ENCODE assay signal across 30 mouse cellular contexts in genomic region chr3:58683346-58683745, GRCm38 (mm10). TPM values are rescaled to one million over a fixed set of nuclear protein-coding genes. Genes with fewer than 3 reads are reported as not detected.
DNase-seq lines count a peak whose midpoint lies in the region; ATAC-seq and TF ChIP-seq lines count a peak whose summit lies in the region.
"Had no signal": no experiment of that assay in that cellular context is flagged by ENCODE, and none has a peak within 500 bp of the region (broad histone marks: within the 10 kb centered on the region; RNA-seq: fewer than 3 reads in every experiment).

No protein-coding gene starts in this region.

- no peak for TF ChIP-seq CTCF in liver, adult 2 months (IDR thresholded peaks at IDR 0.05; ENCODE audit: low read depth, low read length)
- no peak for TF ChIP-seq CTCF in CH12.LX (conservative IDR thresholded peaks at IDR 0.05 in 1 of 2, IDR thresholded peaks at IDR 0.05 in 1 of 2; ENCODE audit: low read depth in 2 of 2, low read length in 2 of 2)
- no peak for TF ChIP-seq CTCF in midbrain, postnatal 0 days (IDR thresholded peaks at IDR 0.05)

- ATAC-seq in midbrain, postnatal 0 days (ENCODE audit: low FRiP score): no peak
- ATAC-seq: forebrain, embryonic 15.5 days; hindbrain, embryonic 16.5 days; Patski had no signal

- no peak overlapping the region for H3K4me3 ChIP-seq in liver, adult 2 months (ENCODE audit: insufficient read depth, low read depth, low read length)
- peak overlapping the region in 2 of 3 experiments; percentile 35 to 46 for H3K4me3 ChIP-seq in CH12.LX (replicated peaks in 1 of 3; ENCODE audit: low read depth in 2 of 3, low read length in 2 of 3, poor library complexity in 1 of 3)
- no peak overlapping the region for H3K4me3 ChIP-seq in midbrain, postnatal 0 days (ENCODE audit: low read depth, low read length)
- H3K4me3 ChIP-seq: embryonic facial prominence, embryonic 10.5 days; embryonic facial prominence, embryonic 13.5 days; erythroblast, embryonic 14.5 days; forebrain, embryonic 12.5 days; forebrain, embryonic 15.5 days; heart, embryonic 12.5 days; heart, embryonic 15.5 days; hindbrain, embryonic 10.5 days; hindbrain, embryonic 13.5 days had no signal

- in situ Hi-C loops in CH12.LX (cut with MboI; ENCODE audit: low pct_ligation_motif_present, low pct_unique_long_range_greater_than_20kb, low sequenced_read_pairs): loop anchor here (25.0 kb wide), 1 partner anchor 271 kb away; the partner anchor contains the start of gene Tsc22d2

- peak; percentile 78 to 90 for DNase-seq in adrenal gland, adult (ENCODE audit: inconsistent age in 2 of 2, low spot score in 1 of 2)
- no peak for DNase-seq in adrenal gland, postnatal 4 days (ENCODE audit: low spot score in 2 of 2)
- no peak for DNase-seq in liver, adult 2 months (ENCODE audit: extremely low read depth, low read depth, low spot score)
- DNase-seq in liver: no peak
- DNase-seq in CH12.LX (ENCODE audit: extremely low read depth): no peak
- DNase-seq in adrenal gland, postnatal 14 days: peak; percentile 62
- no peak for DNase-seq in midbrain, postnatal 0 days (ENCODE audit: low spot score)
- DNase-seq in thymus, postnatal 25 days: no peak
- DNase-seq: cerebellum, adult 11-12 months; cerebellum, adult 8-10 months; cerebellum, postnatal 10 days; cerebellum, postnatal 36 days; embryo, embryonic 11 days; gastrocnemius, postnatal 25 days; heart, adult 18-20 months; heart, postnatal 10 days; heart, postnatal 36 days had no signal

- peaks cover 46% of the 10 kb centered on the region for H3K79me2 ChIP-seq in liver, adult 2 months (ENCODE audit: control insufficient read depth, insufficient read depth, low read length)
- peaks cover 93% of the 10 kb centered on the region for H3K79me2 ChIP-seq in CH12.LX (replicated peaks; ENCODE audit: control insufficient read depth, extremely low read depth, insufficient read depth, poor library complexity, severe bottlenecking)

- H3K4me2 ChIP-seq in CH12.LX (ENCODE audit: insufficient read depth, low read depth, poor library complexity, severe bottlenecking): peak overlapping the region; percentile 52
- no peak overlapping the region for H3K4me2 ChIP-seq in midbrain, postnatal 0 days (ENCODE audit: low read depth, low read length, poor library complexity, severe bottlenecking)
- H3K4me2 ChIP-seq: embryonic facial prominence, embryonic 13.5 days; forebrain, embryonic 12.5 days; forebrain, embryonic 15.5 days; heart, embryonic 12.5 days; heart, embryonic 15.5 days; hindbrain, embryonic 13.5 days had no signal

- no peak for TF ChIP-seq RAD21 in CH12.LX (IDR thresholded peaks at IDR 0.05; ENCODE audit: low read depth, low read length)

- TF ChIP-seq POLR2A in liver, adult 2 months (IDR thresholded peaks at IDR 0.05; ENCODE audit: extremely low read depth, insufficient read depth, low read length): no peak
- peak; percentile 28; the same call in 1 of the 2 replicates for TF ChIP-seq POLR2A in CH12.LX (IDR thresholded peaks at IDR 0.05; ENCODE audit: low read depth, low read length)

- dilution Hi-C loops in CH12.LX (cut with MboI; ENCODE audit: extremely low pct_ligation_motif_present, extremely low pct_unique_long_range_greater_than_20kb, low sequenced_read_pairs): no loop called here

- no peaks in the 10 kb centered on the region for H3K27me3 ChIP-seq in liver, adult 2 months (ENCODE audit: control insufficient read depth, insufficient read depth, low read length)
- H3K27me3 ChIP-seq in CH12.LX (replicated peaks): no peaks in the 10 kb centered on the region
- H3K27me3 ChIP-seq in midbrain, postnatal 0 days (ENCODE audit: insufficient read depth, low read length): no peaks in the 10 kb centered on the region
- H3K27me3 ChIP-seq: embryonic facial prominence, embryonic 13.5 days; forebrain, embryonic 12.5 days; forebrain, embryonic 15.5 days; heart, embryonic 12.5 days; heart, embryonic 15.5 days; hindbrain, embryonic 13.5 days; Patski had no signal

- 39% methylated on average over 7 of the region's 7 CpGs for WGBS in liver, adult 2 months
- 89% methylated on average over 7 of the region's 7 CpGs for WGBS in midbrain, postnatal 0 days

- H3K4me1 ChIP-seq in liver, adult 2 months (ENCODE audit: control insufficient read depth, insufficient read depth, low read length): peaks cover 54% of the 10 kb centered on the region
- peaks cover 20 to 80% of the 10 kb centered on the region in 2 experiments for H3K4me1 ChIP-seq in CH12.LX (ENCODE audit: control insufficient read depth in 1 of 2, insufficient read depth in 2 of 2)
- no peaks in the 10 kb centered on the region for H3K4me1 ChIP-seq in midbrain, postnatal 0 days (ENCODE audit: insufficient read depth, low read length)

- no peak overlapping the region for H3K9ac ChIP-seq in liver, adult 2 months (ENCODE audit: low read depth, low read length)
- H3K9ac ChIP-seq in CH12.LX (ENCODE audit: insufficient read depth, low read depth): peak overlapping the region; percentile 12; the same call in 1 of the 2 replicates
- H3K9ac ChIP-seq in midbrain, postnatal 0 days (replicated peaks; ENCODE audit: low read length, poor library complexity, severe bottlenecking): no peak overlapping the region
- H3K9ac ChIP-seq: embryonic facial prominence, embryonic 13.5 days; forebrain, embryonic 12.5 days; forebrain, embryonic 15.5 days; heart, embryonic 12.5 days; heart, embryonic 15.5 days; hindbrain, embryonic 13.5 days had no signal

- TF ChIP-seq EP300 in CH12.LX (IDR thresholded peaks at IDR 0.05; ENCODE audit: low read length): no peak

- H3K27ac ChIP-seq in liver, adult 2 months (replicated peaks; ENCODE audit: insufficient read depth, low read depth, low read length): peak overlapping the region; percentile 17
- peak overlapping the region; percentile 35; the same call in 1 of the 2 replicates for H3K27ac ChIP-seq in CH12.LX (ENCODE audit: insufficient read depth, low read depth)
- H3K27ac ChIP-seq in midbrain, postnatal 0 days (ENCODE audit: low read depth, low read length): no peak overlapping the region
- H3K27ac ChIP-seq: embryonic facial prominence, embryonic 10.5 days; embryonic facial prominence, embryonic 13.5 days; forebrain, embryonic 12.5 days; forebrain, embryonic 15.5 days; heart, embryonic 15.5 days; hindbrain, embryonic 10.5 days; hindbrain, embryonic 13.5 days had no signal

- H3K36me3 ChIP-seq in liver, adult 2 months (ENCODE audit: control insufficient read depth, insufficient read depth, low read length): peaks cover 3% of the 10 kb centered on the region; the same call in 1 of the 2 replicates
- peaks cover 59 to 87% of the 10 kb centered on the region in 2 experiments for H3K36me3 ChIP-seq in CH12.LX (replicated peaks in 1 of 2; ENCODE audit: control insufficient read depth in 1 of 2, insufficient read depth in 1 of 2, low read length in 1 of 2)
- no peaks in the 10 kb centered on the region for H3K36me3 ChIP-seq in midbrain, postnatal 0 days (ENCODE audit: insufficient read depth, low read length)
- H3K36me3 ChIP-seq: embryonic facial prominence, embryonic 10.5 days; embryonic facial prominence, embryonic 13.5 days; forebrain, embryonic 12.5 days; forebrain, embryonic 15.5 days; heart, embryonic 12.5 days; heart, embryonic 15.5 days; hindbrain, embryonic 10.5 days; hindbrain, embryonic 13.5 days had no signal

- H3K9me3 ChIP-seq in CH12.LX (replicated peaks; ENCODE audit: low read length): no peaks in the 10 kb centered on the region
- H3K9me3 ChIP-seq in midbrain, postnatal 0 days (ENCODE audit: low read length): no peaks in the 10 kb centered on the region
- H3K9me3 ChIP-seq: embryonic facial prominence, embryonic 10.5 days; embryonic facial prominence, embryonic 13.5 days; forebrain, embryonic 12.5 days; forebrain, embryonic 15.5 days; G1E; heart, embryonic 12.5 days; heart, embryonic 15.5 days; hindbrain, embryonic 10.5 days; hindbrain, embryonic 13.5 days had no signal

TF ChIP-seq in CH12.LX, 34 proteins besides CTCF, POLR2A, EP300 and RAD21:
- no peak for TF ChIP-seq NELFE (IDR thresholded peaks at IDR 0.05; ENCODE audit: low read depth, low read length)

RNA-seq across cellular contexts. Expression of gene Siah2, which starts 8.9 kb away (rescaled TPM):
- total RNA-seq in adrenal gland, postnatal 4 days (2021): 10 to 100 TPM; 15.0 to 16.5 TPM
- 9.6 and 14.6 TPM in 2 replicates for total RNA-seq in liver, adult 2 months (2014; rRNA removed)
- 29.4 and 30.2 TPM in 2 replicates for polyA plus RNA-seq in liver, adult 2 months (2012; rRNA removed)
- 125 and 140 TPM in 2 replicates for total RNA-seq in CH12.LX (2012; rRNA removed)
- total RNA-seq in CH12.LX (2014; rRNA removed): 119 and 142 TPM in 2 replicates
- polyA plus RNA-seq in CH12.LX (2012; ENCODE audit: insufficient read length, low read depth): 99.0 and 104 TPM in 2 replicates
- 12.9 and 19.1 TPM in 2 replicates for total RNA-seq in adrenal gland, postnatal 14 days (2021)
- total RNA-seq in midbrain, postnatal 0 days (2014; rRNA removed): 24.8 and 25.7 TPM in 2 replicates
- 11.4 and 13.1 TPM in 2 replicates for polyA plus RNA-seq in midbrain, postnatal 0 days (2015; fragmentation: Nextera tagmentation; extraction: Ambion mirVana)

RNA-seq across cellular contexts. Expression of gene Erich6, which starts 46.3 kb away (rescaled TPM):
- total RNA-seq in adrenal gland, postnatal 4 days (2021): not detected
- total RNA-seq in liver, adult 2 months (2014; rRNA removed): not detected in 2 replicates
- not detected in 2 replicates for polyA plus RNA-seq in liver, adult 2 months (2012; rRNA removed)
- total RNA-seq in CH12.LX (2012; rRNA removed) (not detected in 2 replicates), CH12.LX (2014; rRNA removed) (not detected in 2 replicates)
- 0.11 TPM in 1 of 2 replicates, not detected in the other for polyA plus RNA-seq in CH12.LX (2012; ENCODE audit: insufficient read length, low read depth)
- total RNA-seq in adrenal gland, postnatal 14 days (2021): not detected in 2 replicates
- total RNA-seq in midbrain, postnatal 0 days (2014; rRNA removed): 0.66 and 1.5 TPM in 2 replicates
- polyA plus RNA-seq in midbrain, postnatal 0 days (2015; fragmentation: Nextera tagmentation; extraction: Ambion mirVana): 0.20 and 0.44 TPM in 2 replicates
- total RNA-seq: G1E; gastrocnemius, adult 8-10 months; gastrocnemius, postnatal 25 days; heart, adult 18-20 months; heart, postnatal 36 days had no signal
- polyA plus RNA-seq: embryonic facial prominence, embryonic 10.5 days; erythroblast, embryonic 14.5 days; G1E; hindbrain, embryonic 10.5 days had no signal

Comparison
In these comparisons a context has a peak if more than half of its experiments do, and no peak if none do; other contexts are left out.
1. DNase-seq: peak in adrenal gland, adult (2 of 2) and adrenal gland, postnatal 14 days (single experiment); none in adrenal gland, postnatal 4 days (0 of 2), liver, adult 2 months (single experiment), liver (single experiment), CH12.LX (single experiment), midbrain, postnatal 0 days (single experiment) and thymus, postnatal 25 days (single experiment).
2. H3K4me3 ChIP-seq: peak in CH12.LX (2 of 3); none in liver, adult 2 months (single experiment) and midbrain, postnatal 0 days (single experiment).